Mouse (Mus musculus) small intestine, adult 2 months (tissue): ENCODE measurements around the gene Schip1. TPM values are rescaled to one million over a fixed set of nuclear protein-coding genes. Genes with fewer than 3 reads are reported as not detected.

Experiments
- H3K27ac ChIP-seq: fragments of 200-500 bp; 2 replicates; pipeline ENCODE4 v1.5.1; 2012; ENCODE audit warnings: low read depth, low read length, control low read depth, inconsistent platforms; ENCODE audit not compliant: insufficient read depth
- H3K27me3 ChIP-seq: fragments of 200-500 bp; 2 replicates; pipeline ENCODE4 v1.6.1; 2012; ENCODE audit warnings: mild to moderate bottlenecking, moderate library complexity, low read length, inconsistent platforms; ENCODE audit not compliant: control insufficient read depth, insufficient read depth
- H3K36me3 ChIP-seq: fragments of 200-500 bp; 2 replicates; pipeline ENCODE4 v1.6.1; 2012; ENCODE audit warnings: mild to moderate bottlenecking, low read length, control low read depth, inconsistent platforms; ENCODE audit not compliant: control insufficient read depth, insufficient read depth
- H3K4me1 ChIP-seq: fragments of 200-500 bp; 2 replicates; pipeline ENCODE4 v1.6.1; 2012; ENCODE audit warnings: low read length, inconsistent platforms, mixed read lengths; ENCODE audit not compliant: control insufficient read depth, insufficient read depth, insufficient read length
- H3K4me3 ChIP-seq: fragments of 200-500 bp; 2 replicates; pipeline ENCODE4 v1.5.1; 2012; ENCODE audit warnings: low read depth, mild to moderate bottlenecking, control low read depth, inconsistent platforms, low read length, moderate library complexity
- CTCF ChIP-seq: fragments of 200-500 bp; IDR thresholded peaks from 2 replicates; pipeline ENCODE4 v1.5.1; 2012; ENCODE audit warnings: low read depth, mild to moderate bottlenecking, control low read depth, inconsistent platforms, low read length, moderate library complexity, mixed read lengths; ENCODE audit not compliant: insufficient replicate concordance, insufficient read length; ENCODE audit errors: extremely low read depth
- POLR2A ChIP-seq: fragments of 200-500 bp; IDR thresholded peaks from 2 replicates; pipeline ENCODE4 v1.6.1; 2012; ENCODE audit warnings: low read depth, mild to moderate bottlenecking, control low read depth, inconsistent platforms, low read length, moderate library complexity
- WGBS: fragments of 180-500 bp; shearing (Covaris S2); methylation state at CpG from one replicate; pipeline ENCODE4 v1.1.7; 2018; 5-methylcytosine and 5-hydroxymethylcytosine counted together
- polyA plus RNA-seq: library from polyadenylated mRNA; depleted of rRNA; stranded (reverse); fragments of >200 nt; gene quantifications from 2 replicates; pipeline ENCODE4 v1.2.3, GENCODE M21; 2012

Gene Schip1
- polyA plus RNA-seq, 1 experiment, result 5.0 TPM

DNA sequence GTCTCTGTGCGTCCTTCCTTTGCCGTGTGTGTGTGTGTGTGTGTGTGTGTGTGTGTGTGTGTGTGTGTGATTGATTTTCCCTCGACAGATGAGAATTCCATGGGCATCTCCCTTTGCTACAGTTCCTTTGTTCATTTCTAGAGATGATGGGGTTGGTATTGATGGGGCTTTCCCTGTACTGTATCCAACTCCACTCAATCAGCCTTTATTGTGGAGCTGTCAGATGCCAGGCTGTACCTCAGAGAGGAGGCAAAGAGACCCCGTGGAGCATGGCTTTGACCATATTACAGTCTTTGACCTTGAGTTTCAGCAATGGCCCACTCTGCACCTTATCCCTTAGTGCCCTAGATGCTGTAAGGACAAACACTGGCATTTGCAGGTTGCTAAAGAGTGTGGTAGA is 462.6 kb downstream of the Schip1 start:
- no peaks in the 10 kb centered on the region for H3K36me3 ChIP-seq
- TF ChIP-seq POLR2A (no peak), CTCF (no peak)
- H3K27me3 ChIP-seq, result no peaks in the 10 kb centered on the region
- no peak overlapping the region for H3K4me3 ChIP-seq
- 65% methylated on average over 4 of the region's 4 CpGs for WGBS
- no peak overlapping the region for H3K27ac ChIP-seq
- H3K4me1 ChIP-seq, result no peaks in the 10 kb centered on the region

- TF ChIP-seq POLR2A (no peak), CTCF (no peak)
- no peaks in the 10 kb centered on the region for H3K36me3 ChIP-seq
- WGBS, result 82% methylated on average over 4 of the region's 4 CpGs
Observed at GRCm38 (mm10) chr3:68531908-68532307, 467.3 kb downstream of the Schip1 start.

GRCm38 (mm10) chr3:68534571-68535051 is 470.0 kb downstream of the Schip1 start:
- Histone ChIP-seq H3K4me1 (no peaks in the 10 kb centered on the region), H3K27me3 (no peaks in the 10 kb centered on the region), H3K36me3 (no peaks in the 10 kb centered on the region), H3K4me3 (no peak overlapping the region), H3K27ac (no peak overlapping the region)
- WGBS, result 24% methylated on average over 7 of the region's 7 CpGs
- TF ChIP-seq CTCF (no peak), POLR2A (no peak)

More at GRCm38 (mm10) chr3:68531908-68532307, 467.3 kb downstream of the Schip1 start:
- Histone ChIP-seq H3K4me3 (no peak overlapping the region), H3K27me3 (no peaks in the 10 kb centered on the region), H3K4me1 (no peaks in the 10 kb centered on the region), H3K27ac (no peak overlapping the region)

- Histone ChIP-seq H3K4me1 (no peaks in the 10 kb centered on the region), H3K4me3 (no peak overlapping the region), H3K27ac (no peak overlapping the region), H3K27me3 (no peaks in the 10 kb centered on the region), H3K36me3 (no peaks in the 10 kb centered on the region)
- WGBS, result 68% methylated on average over 7 of the region's 7 CpGs
- no peak for TF ChIP-seq CTCF
- no peak for TF ChIP-seq POLR2A
Observed at GRCm38 (mm10) chr3:68535160-68535728, 470.6 kb downstream of the Schip1 start.

DNA sequence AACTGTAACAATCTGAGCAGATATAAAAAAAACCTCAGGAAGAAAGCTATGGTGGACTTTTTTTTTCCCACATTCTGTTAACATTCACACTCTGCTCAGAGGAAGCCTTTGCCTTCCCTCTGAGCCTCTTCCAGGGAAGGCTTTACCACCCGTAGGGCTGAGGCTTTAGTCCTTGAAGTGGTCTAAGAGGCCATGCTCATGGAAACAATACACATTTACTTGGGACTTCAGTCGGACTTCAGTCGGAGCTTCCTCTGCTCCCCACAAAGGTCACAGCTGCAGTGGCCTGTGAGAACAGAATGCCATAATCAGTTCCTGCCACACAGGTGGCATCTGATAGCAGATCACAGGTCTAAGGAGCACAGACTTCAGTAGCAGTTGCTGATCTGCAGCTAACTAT is 471.5 kb downstream of the Schip1 start:
- TF ChIP-seq POLR2A, result no peak
- no peak for TF ChIP-seq CTCF
- Histone ChIP-seq H3K27me3 (no peaks in the 10 kb centered on the region), H3K36me3 (no peaks in the 10 kb centered on the region), H3K27ac (no peak overlapping the region), H3K4me1 (no peaks in the 10 kb centered on the region), H3K4me3 (no peak overlapping the region)
- WGBS, result 55% methylated on average over 3 of the region's 3 CpGs

GRCm38 (mm10) chr3:68541688-68542087 is 477.1 kb downstream of the Schip1 start:
- Histone ChIP-seq H3K4me3 (no peak overlapping the region), H3K27ac (no peak overlapping the region), H3K36me3 (no peaks in the 10 kb centered on the region), H3K27me3 (no peaks in the 10 kb centered on the region), H3K4me1 (no peaks in the 10 kb centered on the region)
- no peak for TF ChIP-seq CTCF
- TF ChIP-seq POLR2A, result no peak
- 88% methylated on average over 8 of the region's 8 CpGs for WGBS

- Histone ChIP-seq H3K4me1 (no peaks in the 10 kb centered on the region), H3K36me3 (no peaks in the 10 kb centered on the region), H3K4me3 (peak overlapping the region; percentile 34; the same call in 1 of the 2 replicates), H3K27me3 (no peaks in the 10 kb centered on the region), H3K27ac (no peak overlapping the region; the same call in 1 of the 2 replicates)
- TF ChIP-seq POLR2A, result no peak
- TF ChIP-seq CTCF, result peak; percentile 52; the same call in 1 of the 2 replicates
- 6% methylated on average over 7 of the region's 7 CpGs for WGBS
Observed at GRCm38 (mm10) chr3:68542944-68543501, 478.4 kb downstream of the Schip1 start.

DNA sequence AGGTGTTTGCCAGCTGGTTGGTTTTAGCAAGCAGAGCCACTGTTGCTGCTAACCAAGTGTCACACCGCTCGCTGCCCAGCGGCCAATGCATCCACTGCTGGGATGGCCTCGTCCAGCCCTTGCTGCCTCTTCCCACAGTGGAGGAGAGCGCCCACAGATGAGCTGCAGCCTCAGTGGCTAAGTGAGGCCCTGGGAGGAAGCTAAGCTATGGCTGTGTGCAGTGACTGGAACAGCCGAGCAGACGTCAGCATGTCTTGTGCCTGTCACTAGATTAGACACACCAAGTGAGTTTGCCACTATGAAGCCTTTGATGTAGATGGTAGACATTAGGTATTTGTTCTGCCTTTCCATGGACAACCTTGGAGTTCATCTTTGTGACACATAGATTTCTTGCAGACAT is 480.2 kb downstream of the Schip1 start:
- 79% methylated on average over 7 of the region's 7 CpGs for WGBS
- Histone ChIP-seq H3K4me1 (no peaks in the 10 kb centered on the region), H3K36me3 (no peaks in the 10 kb centered on the region), H3K27ac (no peak overlapping the region), H3K4me3 (no peak overlapping the region), H3K27me3 (no peaks in the 10 kb centered on the region)
- TF ChIP-seq POLR2A, result no peak
- TF ChIP-seq CTCF, result no peak
